Mouse (Mus musculus) macrophage (primary cell): ENCODE data around the gene Phox2b. TPM values are rescaled to one million over a fixed set of nuclear protein-coding genes. Genes with fewer than 3 reads are reported as not detected.

Experiments used
- H3K27ac ChIP-seq: fragments of 350-480 bp; formaldehyde crosslinking; 2 replicates; pipeline ENCODE4 v1.9.0; 2021
- H3K36me3 ChIP-seq: fragments of 350-480 bp; formaldehyde crosslinking; 2 replicates; pipeline ENCODE4 v1.9.0; 2021; ENCODE audit errors: inconsistent target
- H3K4me3 ChIP-seq: fragments of 350-480 bp; formaldehyde crosslinking; 2 replicates; pipeline ENCODE4 v1.9.0; 2021; ENCODE audit errors: inconsistent target
- H3K79me2 ChIP-seq: fragments of 350-480 bp; formaldehyde crosslinking; 2 replicates; pipeline ENCODE4 v1.9.0; 2021; ENCODE audit errors: inconsistent target
- WGBS: methylation state at CpG from one replicate; pipeline ENCODE4 v1.1.7; 2026; ENCODE audit warnings: inconsistent platforms; ENCODE audit not compliant: missing documents; 5-methylcytosine and 5-hydroxymethylcytosine counted together
- polyA plus RNA-seq: library from polyadenylated mRNA; stranded (reverse); fragments of 250-400 nt; gene quantifications from 3 replicates; pipeline ENCODE4 v1.2.4, GENCODE M21; 2018; ENCODE audit warnings: inconsistent platforms
- total RNA-seq, 78 experiments: library from RNA; depleted of rRNA; stranded (reverse); fragments of 250-400 nt; gene quantifications; 1 replicate in 9 of 78; 2 replicates in 24 of 78; 3 replicates in 43 of 78; 4 replicates in 2 of 78; pipeline ENCODE4 v1.2.4; 2018; ENCODE audit warnings: inconsistent platforms in 56 of 78

The Phox2b gene
- total RNA-seq (2018; cell fraction: chromatin; rRNA removed) = not detected
- total RNA-seq (2018; cell fraction: cytosol; rRNA removed) = not detected
- not detected for total RNA-seq (2018; cell fraction: nucleus; rRNA removed)
- not detected in 3 replicates for polyA plus RNA-seq

DNA sequence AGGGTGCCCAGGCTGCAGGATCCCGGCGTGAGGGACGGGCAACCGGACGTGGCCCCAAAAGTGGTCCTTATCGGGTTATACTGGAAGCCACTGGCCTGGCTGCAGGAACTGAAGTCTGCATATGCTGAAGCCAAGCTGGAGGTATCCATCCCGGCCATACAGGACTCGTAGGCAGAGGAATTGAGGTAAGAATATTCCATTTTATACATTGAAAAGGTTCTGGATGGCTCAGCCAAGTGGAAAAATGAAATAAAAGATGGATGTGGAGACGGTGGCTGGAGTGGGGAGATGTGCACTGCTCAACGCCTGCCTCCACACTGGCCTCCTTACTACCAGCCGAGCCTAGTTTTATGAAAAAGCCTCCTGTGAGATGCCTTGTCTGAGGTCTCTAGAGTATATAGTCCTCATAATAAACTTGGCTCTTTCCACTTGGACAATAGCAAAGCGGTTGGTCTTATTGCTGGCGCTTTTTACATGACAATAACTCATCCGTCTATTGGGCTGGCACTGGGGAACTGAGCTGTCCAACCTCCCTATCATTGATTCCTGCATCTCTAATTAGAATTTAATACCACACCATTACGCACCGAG lies at the start of gene Phox2b:
Gene Phox2b, minus strand, starts transcription at position 569 of the 591 bp plus-strand sequence.
- Histone ChIP-seq H3K36me3 (no peaks in the 10 kb centered on the region), H3K79me2 (no peaks in the 10 kb centered on the region), H3K27ac (no peak within 1 kb of the TSS), H3K4me3 (no peak within 1 kb of the TSS)
- 13% methylated on average over 16 of the region's 16 CpGs for WGBS

GRCm38 (mm10) chr5:67142622-67143021 lies 43.5 kb upstream of the Phox2b start:
- no peaks in the 10 kb centered on the region for H3K36me3 ChIP-seq
- 80% methylated on average over 4 of the region's 4 CpGs for WGBS
- no peak overlapping the region for H3K27ac ChIP-seq
- H3K79me2 ChIP-seq = no peaks in the 10 kb centered on the region
- H3K4me3 ChIP-seq = no peak overlapping the region

DNA sequence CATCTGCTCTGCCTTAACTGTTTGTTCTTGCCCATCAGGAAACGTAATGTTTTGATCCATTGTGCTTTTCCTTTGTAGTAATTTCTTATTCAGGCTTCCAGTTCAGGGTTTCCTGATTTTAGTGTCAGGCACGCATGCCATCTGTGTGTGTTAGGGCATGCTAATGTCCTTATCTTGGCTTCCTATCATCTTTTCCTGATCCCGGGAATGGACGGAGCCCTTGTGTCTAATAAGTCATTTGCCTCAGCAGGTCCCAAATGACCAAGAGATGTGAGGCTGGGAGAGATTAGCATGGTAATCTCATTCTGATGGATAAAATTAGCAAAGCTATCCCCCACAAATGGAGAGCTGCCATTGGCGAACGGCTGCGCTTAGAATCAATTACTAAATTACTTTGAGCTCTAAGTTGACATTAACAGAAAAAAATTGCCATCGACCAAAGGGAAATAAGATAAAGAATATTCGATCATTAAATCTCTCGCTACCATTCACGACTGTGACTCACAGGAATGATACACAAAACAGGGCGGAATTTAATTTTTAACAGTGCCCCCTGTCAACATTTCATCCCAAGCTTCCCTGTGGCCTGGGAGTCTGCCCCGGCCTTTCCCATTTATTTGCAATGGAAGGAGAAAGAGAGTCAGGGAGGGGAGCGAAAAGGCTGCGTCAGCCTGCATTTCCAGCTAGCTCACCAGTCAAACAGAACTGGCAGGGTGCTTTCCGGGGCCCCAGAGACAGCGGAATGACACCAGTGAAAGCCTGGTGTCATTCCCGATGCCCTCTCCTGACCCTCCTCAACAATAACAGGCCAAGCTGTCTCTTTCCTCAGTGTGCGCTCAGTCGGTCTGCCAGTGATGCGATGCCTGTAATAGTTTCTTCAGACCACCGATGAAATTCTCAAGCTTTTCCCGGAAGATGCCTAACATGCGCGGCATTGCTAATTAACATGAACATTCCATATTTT lies 40.2 kb upstream of the Phox2b start:
- no peak overlapping the region for H3K4me3 ChIP-seq
- H3K79me2 ChIP-seq = no peaks in the 10 kb centered on the region
- no peak overlapping the region for H3K27ac ChIP-seq
- no peaks in the 10 kb centered on the region for H3K36me3 ChIP-seq
- WGBS = 90% methylated on average over 25 of the region's 25 CpGs

- H3K36me3 ChIP-seq = no peaks in the 10 kb centered on the region
- no peak overlapping the region for H3K27ac ChIP-seq
- H3K4me3 ChIP-seq = no peak overlapping the region
- WGBS = 61% methylated on average over 8 of the region's 8 CpGs
- no peaks in the 10 kb centered on the region for H3K79me2 ChIP-seq
These were observed 39.5 kb upstream of the Phox2b start for GRCm38 (mm10) chr5:67138643-67139042.

GRCm38 (mm10) chr5:67134698-67135097 lies 35.6 kb upstream of the Phox2b start:
- Histone ChIP-seq H3K27ac (no peak overlapping the region), H3K79me2 (no peaks in the 10 kb centered on the region), H3K36me3 (no peaks in the 10 kb centered on the region), H3K4me3 (no peak overlapping the region)
- 18% methylated on average over 6 of the region's 6 CpGs for WGBS

DNA sequence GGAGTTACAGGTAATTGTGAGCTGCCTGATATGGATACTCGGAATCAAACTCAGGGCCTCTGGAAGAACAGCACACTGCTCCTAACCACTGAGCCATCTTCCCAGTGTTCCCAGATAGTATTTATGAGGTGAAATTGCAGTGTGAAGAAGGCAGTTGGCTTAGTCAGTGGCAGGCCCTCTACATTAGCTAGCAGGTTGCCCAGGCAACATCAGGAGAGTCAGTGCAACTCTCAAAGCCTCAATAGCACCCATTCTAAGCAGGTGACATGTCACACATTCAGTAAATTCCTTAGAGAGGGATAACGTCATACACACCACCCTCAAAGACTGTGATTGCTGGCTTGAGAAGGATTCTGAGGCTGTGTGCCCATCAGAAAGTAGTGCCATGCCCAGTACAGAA lies 32.6 kb upstream of the Phox2b start:
- Histone ChIP-seq H3K79me2 (no peaks in the 10 kb centered on the region), H3K4me3 (no peak overlapping the region), H3K27ac (no peak overlapping the region), H3K36me3 (no peaks in the 10 kb centered on the region)
- 100% methylated on average over 2 of the region's 2 CpGs for WGBS

DNA sequence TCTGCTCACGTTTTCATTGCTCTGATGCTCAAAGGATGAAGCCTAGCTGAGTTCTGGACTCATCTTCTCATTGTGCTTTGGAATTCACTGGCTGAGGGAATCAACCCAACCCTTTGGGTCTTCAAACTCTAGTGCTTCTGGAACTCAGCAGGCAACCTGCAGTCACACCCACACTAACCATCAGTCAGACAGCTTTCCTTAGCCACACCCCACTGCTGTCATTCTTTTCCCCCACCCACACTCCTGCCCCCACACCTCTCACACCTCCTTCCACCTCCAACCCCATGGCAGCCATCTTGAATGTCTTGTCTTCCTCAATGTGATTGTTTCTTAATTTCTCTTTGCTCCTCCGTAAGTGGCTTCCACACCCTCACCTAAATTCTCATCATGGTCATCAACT lies 7.2 kb upstream of the Phox2b start:
- no peaks in the 10 kb centered on the region for H3K79me2 ChIP-seq
- WGBS = 95% methylated on average over 2 of the region's 2 CpGs
- no peak overlapping the region for H3K27ac ChIP-seq
- no peak overlapping the region for H3K4me3 ChIP-seq
- H3K36me3 ChIP-seq = no peaks in the 10 kb centered on the region

GRCm38 (mm10) chr5:67103016-67103415 lies 3.9 kb upstream of the Phox2b start:
- no peaks in the 10 kb centered on the region for H3K36me3 ChIP-seq
- no peak overlapping the region for H3K27ac ChIP-seq
- 14% methylated on average over 3 of the region's 3 CpGs for WGBS
- H3K4me3 ChIP-seq = no peak overlapping the region
- H3K79me2 ChIP-seq = no peaks in the 10 kb centered on the region

- Histone ChIP-seq H3K27ac (no peak overlapping the region), H3K79me2 (no peaks in the 10 kb centered on the region), H3K4me3 (no peak overlapping the region), H3K36me3 (no peaks in the 10 kb centered on the region)
- 13% methylated on average over 25 of the region's 28 CpGs for WGBS
These were observed 2.9 kb upstream of the Phox2b start for GRCm38 (mm10) chr5:67101793-67102600.

DNA sequence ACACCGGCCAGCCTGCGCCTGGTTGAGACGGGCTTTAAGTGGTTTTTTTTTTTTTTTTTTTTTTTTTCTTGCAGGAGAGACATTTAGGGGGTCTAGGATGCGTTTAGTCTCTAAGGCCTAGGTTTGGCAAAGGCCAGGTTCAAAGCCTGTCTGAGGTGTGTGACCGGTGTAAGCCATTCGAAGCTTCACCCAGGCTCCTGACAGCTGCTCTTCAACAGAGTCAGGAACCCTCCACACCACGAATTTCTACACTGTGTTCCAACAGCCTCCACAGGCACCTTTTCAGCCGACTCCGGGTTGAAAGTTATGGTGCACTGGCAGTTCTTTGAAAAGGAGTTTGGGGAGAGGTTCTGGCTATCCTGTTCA lies 2.3 kb upstream of the Phox2b start:
- Histone ChIP-seq H3K4me3 (no peak overlapping the region), H3K36me3 (no peaks in the 10 kb centered on the region), H3K79me2 (no peaks in the 10 kb centered on the region), H3K27ac (no peak overlapping the region)
- 12% methylated on average over 9 of the region's 9 CpGs for WGBS

GRCm38 (mm10) chr5:67100564-67101394 lies 1.7 kb upstream of the Phox2b start:
- 12% methylated on average over 34 of the region's 34 CpGs for WGBS
- H3K4me3 ChIP-seq = no peak overlapping the region
- H3K27ac ChIP-seq = no peak overlapping the region
- H3K36me3 ChIP-seq = no peaks in the 10 kb centered on the region
- H3K79me2 ChIP-seq = no peaks in the 10 kb centered on the region

- H3K27ac ChIP-seq = no peak overlapping the region
- no peaks in the 10 kb centered on the region for H3K36me3 ChIP-seq
- no peaks in the 10 kb centered on the region for H3K79me2 ChIP-seq
- H3K4me3 ChIP-seq = no peak overlapping the region
- WGBS = 11% methylated on average over 31 of the region's 32 CpGs
These were observed 531 bp upstream of the Phox2b start for GRCm38 (mm10) chr5:67099393-67100271.

- H3K79me2 ChIP-seq = no peaks in the 10 kb centered on the region
- H3K4me3 ChIP-seq = no peak overlapping the region
- WGBS = 6% methylated on average over 23 of the region's 23 CpGs
- no peaks in the 10 kb centered on the region for H3K36me3 ChIP-seq
- H3K27ac ChIP-seq = no peak overlapping the region
These were observed 909 bp downstream of the Phox2b start for GRCm38 (mm10) chr5:67098051-67098732.
